Mouse (Mus musculus): Measurements from ENCODE around the gene Katnal1. TPM values are rescaled to one million over a fixed set of nuclear protein-coding genes. Genes with fewer than 3 reads are reported as not detected.

The Katnal1 gene
- polyA plus RNA-seq, 1 experiment from 2014 or later, result 40.7 TPM

- no peaks in the 10 kb centered on the region for H3K27me3 ChIP-seq (ENCODE audit: control insufficient read depth, insufficient read depth, low read depth, low read length)
- 68% methylated on average over 9 of the region's 9 CpGs for WGBS
- no peaks in the 10 kb centered on the region for H3K4me1 ChIP-seq (ENCODE audit: control insufficient read depth, insufficient read depth, low read length)
Observed at GRCm38 (mm10) chr5:148948577-148948976, 19.5 kb upstream of the Katnal1 start.

GRCm38 (mm10) chr5:148947412-148947811, 18.3 kb upstream of the Katnal1 start:
- no peaks in the 10 kb centered on the region for H3K9me3 ChIP-seq (replicated peaks; ENCODE audit: control insufficient read depth, low read length, poor library complexity, severe bottlenecking)
- 87% methylated on average over 4 of the region's 4 CpGs for WGBS
- no peaks in the 10 kb centered on the region for H3K4me1 ChIP-seq (ENCODE audit: control insufficient read depth, insufficient read depth, low read length)
- H3K4me3 ChIP-seq (ENCODE audit: low read depth, low read length), result no peak overlapping the region
- no peaks in the 10 kb centered on the region for H3K27me3 ChIP-seq (ENCODE audit: control insufficient read depth, insufficient read depth, low read depth, low read length)
- no peak overlapping the region for H3K4me2 ChIP-seq (ENCODE audit: low read length)
- no peaks in the 10 kb centered on the region for H3K36me3 ChIP-seq (ENCODE audit: control insufficient read depth, insufficient read depth, low read length)
- no peak for ATAC-seq
- H3K9ac ChIP-seq (ENCODE audit: low read depth, low read length), result no peak overlapping the region
- no peak overlapping the region for H3K27ac ChIP-seq (ENCODE audit: low read length)

More at GRCm38 (mm10) chr5:148948577-148948976, 19.5 kb upstream of the Katnal1 start:
- no peaks in the 10 kb centered on the region for H3K9me3 ChIP-seq (replicated peaks; ENCODE audit: control insufficient read depth, low read length, poor library complexity, severe bottlenecking)
- no peaks in the 10 kb centered on the region for H3K36me3 ChIP-seq (ENCODE audit: control insufficient read depth, insufficient read depth, low read length)
- no peak overlapping the region for H3K4me2 ChIP-seq (ENCODE audit: low read length)
- H3K27ac ChIP-seq (ENCODE audit: low read length), result no peak overlapping the region
- no peak overlapping the region for H3K9ac ChIP-seq (ENCODE audit: low read depth, low read length)
- no peak overlapping the region for H3K4me3 ChIP-seq (ENCODE audit: low read depth, low read length)
- ATAC-seq, result no peak

GRCm38 (mm10) chr5:148946787-148947186, 17.7 kb upstream of the Katnal1 start:
- no peak overlapping the region for H3K4me3 ChIP-seq (ENCODE audit: low read depth, low read length)
- WGBS, result 77% methylated on average over 5 of the region's 5 CpGs
- no peaks in the 10 kb centered on the region for H3K27me3 ChIP-seq (ENCODE audit: control insufficient read depth, insufficient read depth, low read depth, low read length)
- H3K9ac ChIP-seq (ENCODE audit: low read depth, low read length), result no peak overlapping the region
- no peaks in the 10 kb centered on the region for H3K4me1 ChIP-seq (ENCODE audit: control insufficient read depth, insufficient read depth, low read length)
- H3K36me3 ChIP-seq (ENCODE audit: control insufficient read depth, insufficient read depth, low read length), result no peaks in the 10 kb centered on the region
- H3K9me3 ChIP-seq (replicated peaks; ENCODE audit: control insufficient read depth, low read length, poor library complexity, severe bottlenecking), result no peaks in the 10 kb centered on the region
- H3K4me2 ChIP-seq (ENCODE audit: low read length), result no peak overlapping the region
- H3K27ac ChIP-seq (ENCODE audit: low read length), result no peak overlapping the region
- no peak for ATAC-seq

- H3K4me1 ChIP-seq (ENCODE audit: control insufficient read depth, insufficient read depth, low read length), result no peaks in the 10 kb centered on the region
- H3K27ac ChIP-seq (ENCODE audit: low read length), result no peak overlapping the region
- no peak for ATAC-seq
- no peaks in the 10 kb centered on the region for H3K36me3 ChIP-seq (ENCODE audit: control insufficient read depth, insufficient read depth, low read length)
- no peak overlapping the region for H3K9ac ChIP-seq (ENCODE audit: low read depth, low read length)
- no peaks in the 10 kb centered on the region for H3K27me3 ChIP-seq (ENCODE audit: control insufficient read depth, insufficient read depth, low read depth, low read length)
- 56% methylated on average over 2 of the region's 2 CpGs for WGBS
- H3K4me3 ChIP-seq (ENCODE audit: low read depth, low read length), result no peak overlapping the region
- H3K9me3 ChIP-seq (replicated peaks; ENCODE audit: control insufficient read depth, low read length, poor library complexity, severe bottlenecking), result no peaks in the 10 kb centered on the region
- no peak overlapping the region for H3K4me2 ChIP-seq (ENCODE audit: low read length)
Observed at GRCm38 (mm10) chr5:148945735-148946134, 16.6 kb upstream of the Katnal1 start.

- Histone ChIP-seq H3K27ac (ENCODE audit: low read length) (no peak overlapping the region), H3K4me2 (ENCODE audit: low read length) (no peak overlapping the region), H3K27me3 (ENCODE audit: control insufficient read depth, insufficient read depth, low read depth, low read length) (no peaks in the 10 kb centered on the region), H3K36me3 (ENCODE audit: control insufficient read depth, insufficient read depth, low read length) (no peaks in the 10 kb centered on the region), H3K4me1 (ENCODE audit: control insufficient read depth, insufficient read depth, low read length) (no peaks in the 10 kb centered on the region), H3K9ac (ENCODE audit: low read depth, low read length) (no peak overlapping the region), H3K4me3 (ENCODE audit: low read depth, low read length) (no peak overlapping the region), H3K9me3 (replicated peaks; ENCODE audit: control insufficient read depth, low read length, poor library complexity, severe bottlenecking) (no peaks in the 10 kb centered on the region)
- no peak for ATAC-seq
- WGBS, result 72% methylated on average over 8 of the region's 8 CpGs
Observed at GRCm38 (mm10) chr5:148944024-148944423, 14.9 kb upstream of the Katnal1 start.

GRCm38 (mm10) chr5:148943444-148943843, 14.3 kb upstream of the Katnal1 start:
- Histone ChIP-seq H3K9me3 (replicated peaks; ENCODE audit: control insufficient read depth, low read length, poor library complexity, severe bottlenecking) (no peaks in the 10 kb centered on the region), H3K9ac (ENCODE audit: low read depth, low read length) (no peak overlapping the region), H3K4me3 (ENCODE audit: low read depth, low read length) (no peak overlapping the region), H3K27ac (ENCODE audit: low read length) (no peak overlapping the region; the same call in 1 of the 2 replicates), H3K4me2 (ENCODE audit: low read length) (no peak overlapping the region), H3K27me3 (ENCODE audit: control insufficient read depth, insufficient read depth, low read depth, low read length) (no peaks in the 10 kb centered on the region), H3K4me1 (ENCODE audit: control insufficient read depth, insufficient read depth, low read length) (no peaks in the 10 kb centered on the region), H3K36me3 (ENCODE audit: control insufficient read depth, insufficient read depth, low read length) (no peaks in the 10 kb centered on the region)
- no peak for ATAC-seq
- 66% methylated on average over 10 of the region's 10 CpGs for WGBS

GRCm38 (mm10) chr5:148942957-148943356, 13.8 kb upstream of the Katnal1 start:
- 55% methylated on average over 11 of the region's 11 CpGs for WGBS
- H3K9ac ChIP-seq (ENCODE audit: low read depth, low read length), result no peak overlapping the region
- no peak for ATAC-seq
- no peaks in the 10 kb centered on the region for H3K4me1 ChIP-seq (ENCODE audit: control insufficient read depth, insufficient read depth, low read length)
- no peaks in the 10 kb centered on the region for H3K27me3 ChIP-seq (ENCODE audit: control insufficient read depth, insufficient read depth, low read depth, low read length)
- no peak overlapping the region for H3K4me3 ChIP-seq (ENCODE audit: low read depth, low read length)
- H3K4me2 ChIP-seq (ENCODE audit: low read length), result no peak overlapping the region
- H3K36me3 ChIP-seq (ENCODE audit: control insufficient read depth, insufficient read depth, low read length), result no peaks in the 10 kb centered on the region
- H3K27ac ChIP-seq (ENCODE audit: low read length), result no peak overlapping the region
- no peaks in the 10 kb centered on the region for H3K9me3 ChIP-seq (replicated peaks; ENCODE audit: control insufficient read depth, low read length, poor library complexity, severe bottlenecking)

- ATAC-seq, result no peak
- H3K9ac ChIP-seq (ENCODE audit: low read depth, low read length), result no peak overlapping the region
- no peak overlapping the region for H3K27ac ChIP-seq (ENCODE audit: low read length)
- H3K27me3 ChIP-seq (ENCODE audit: control insufficient read depth, insufficient read depth, low read depth, low read length), result no peaks in the 10 kb centered on the region
- 96% methylated on average over 6 of the region's 6 CpGs for WGBS
- no peaks in the 10 kb centered on the region for H3K9me3 ChIP-seq (replicated peaks; ENCODE audit: control insufficient read depth, low read length, poor library complexity, severe bottlenecking)
- no peaks in the 10 kb centered on the region for H3K36me3 ChIP-seq (ENCODE audit: control insufficient read depth, insufficient read depth, low read length)
- no peaks in the 10 kb centered on the region for H3K4me1 ChIP-seq (ENCODE audit: control insufficient read depth, insufficient read depth, low read length)
- H3K4me2 ChIP-seq (ENCODE audit: low read length), result no peak overlapping the region
- H3K4me3 ChIP-seq (ENCODE audit: low read depth, low read length), result no peak overlapping the region
Observed at GRCm38 (mm10) chr5:148942305-148942704, 13.2 kb upstream of the Katnal1 start.

GRCm38 (mm10) chr5:148941867-148942266, 12.7 kb upstream of the Katnal1 start:
- no peak for ATAC-seq
- WGBS, result 80% methylated on average over 10 of the region's 10 CpGs

More at GRCm38 (mm10) chr5:148941867-148942266, 12.7 kb upstream of the Katnal1 start:
- Histone ChIP-seq H3K36me3 (ENCODE audit: control insufficient read depth, insufficient read depth, low read length) (no peaks in the 10 kb centered on the region), H3K9ac (ENCODE audit: low read depth, low read length) (no peak overlapping the region), H3K9me3 (replicated peaks; ENCODE audit: control insufficient read depth, low read length, poor library complexity, severe bottlenecking) (no peaks in the 10 kb centered on the region), H3K4me3 (ENCODE audit: low read depth, low read length) (no peak overlapping the region), H3K27ac (ENCODE audit: low read length) (no peak overlapping the region), H3K4me2 (ENCODE audit: low read length) (no peak overlapping the region), H3K27me3 (ENCODE audit: control insufficient read depth, insufficient read depth, low read depth, low read length) (no peaks in the 10 kb centered on the region), H3K4me1 (ENCODE audit: control insufficient read depth, insufficient read depth, low read length) (no peaks in the 10 kb centered on the region)
